Comparison of ENCODE assay signal across 16 mouse cellular contexts in the genomic region with DNA sequence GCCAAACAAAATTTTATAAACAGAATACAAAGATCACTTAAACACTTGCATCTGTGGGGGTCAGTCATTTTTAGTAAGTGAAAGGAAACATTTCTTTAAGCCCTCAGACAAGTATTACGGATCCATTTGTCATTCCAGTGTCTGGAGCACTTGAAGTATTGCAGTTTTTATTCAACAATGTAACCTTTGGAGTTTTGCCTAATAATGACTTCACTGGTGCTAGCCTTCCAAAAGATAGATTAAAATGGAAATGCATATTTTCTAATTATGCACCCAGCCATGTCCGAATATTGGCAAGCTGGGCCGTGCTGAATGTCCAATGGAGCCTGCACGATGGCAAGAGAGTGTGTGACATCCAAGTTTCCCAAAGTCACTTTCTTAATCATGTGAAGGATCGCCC.
"Had no signal": no experiment of that assay in that cellular context is flagged by ENCODE, and none has a peak within 500 bp of the region (broad histone marks: within the 10 kb centered on the region; RNA-seq: fewer than 3 reads in every experiment).

No protein-coding gene starts in this region.

- ATAC-seq: inflammation-experienced regulatory T-cells, adult 6 months had no signal

- DNase-seq: kidney, adult 11 months; kidney, postnatal 14 days; layer of hippocampus, adult 9-11 months; layer of hippocampus, postnatal 36 days; lung, adult 18-20 months; lung, postnatal 10 days; lung, postnatal 4 days; midbrain, embryonic 14.5 days; right cerebral cortex, postnatal 14 days; thymus, adult 2 months; thymus, postnatal 25 days had no signal

- H3K27ac ChIP-seq: liver, embryonic 14.5 days; midbrain, embryonic 10.5 days; stomach, embryonic 15.5 days had no signal

- H3K4me2 ChIP-seq: stomach, embryonic 15.5 days had no signal

- H3K9ac ChIP-seq: liver, embryonic 14.5 days; stomach, embryonic 15.5 days had no signal

- H3K9me3 ChIP-seq: midbrain, embryonic 10.5 days; stomach, embryonic 15.5 days had no signal

- H3K36me3 ChIP-seq: midbrain, embryonic 10.5 days; stomach, embryonic 15.5 days had no signal

- H3K4me3 ChIP-seq: midbrain, embryonic 10.5 days; myocyte; stomach, embryonic 15.5 days had no signal

- H3K27me3 ChIP-seq: stomach, embryonic 15.5 days had no signal
